Mouse (Mus musculus) urinary bladder, postnatal 25 days (tissue): ENCODE data around the gene Hist1h2ag.
"Not testable (repeated sequence)": the region's sequence is repeated elsewhere in the genome, so short reads cannot be mapped to it uniquely, and the experiment has no call there.

Experiments used
- DNase-seq: peaks from one replicate; pipeline ENCODE4 v3.0.0; 2022; ENCODE audit warnings: low spot score

The Hist1h2ag gene

DNA sequence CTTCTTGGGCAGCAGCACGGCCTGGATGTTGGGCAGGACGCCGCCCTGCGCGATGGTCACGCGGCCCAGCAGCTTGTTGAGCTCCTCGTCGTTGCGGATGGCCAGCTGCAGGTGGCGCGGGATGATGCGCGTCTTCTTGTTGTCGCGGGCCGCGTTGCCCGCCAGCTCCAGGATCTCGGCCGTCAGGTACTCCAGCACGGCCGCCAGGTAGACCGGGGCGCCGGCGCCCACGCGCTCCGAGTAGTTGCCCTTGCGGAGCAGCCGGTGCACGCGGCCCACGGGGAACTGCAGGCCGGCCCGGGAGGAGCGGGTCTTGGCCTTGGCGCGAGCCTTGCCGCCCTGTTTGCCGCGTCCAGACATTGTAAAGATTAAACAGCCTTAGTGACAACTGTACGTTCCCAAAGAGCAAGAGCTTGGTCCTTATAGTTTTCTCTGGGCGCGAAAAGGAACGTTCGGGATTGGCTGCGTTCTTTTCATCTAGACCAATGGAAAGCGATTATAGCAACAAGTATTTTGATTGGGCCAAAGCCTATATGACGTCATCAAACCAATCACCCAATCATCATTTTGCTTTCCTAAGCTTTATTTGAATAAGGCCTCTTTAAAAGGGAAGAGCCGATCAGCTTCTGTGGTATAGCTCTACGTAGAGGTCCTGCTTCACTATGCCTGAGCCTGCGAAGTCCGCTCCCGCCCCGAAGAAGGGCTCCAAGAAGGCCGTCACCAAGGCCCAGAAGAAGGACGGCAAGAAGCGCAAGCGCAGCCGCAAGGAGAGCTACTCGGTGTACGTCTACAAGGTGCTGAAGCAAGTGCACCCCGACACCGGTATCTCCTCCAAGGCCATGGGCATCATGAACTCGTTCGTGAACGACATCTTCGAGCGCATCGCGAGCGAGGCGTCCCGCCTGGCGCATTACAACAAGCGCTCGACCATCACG lies at the start of gene Hist1h2ag, which contains the start of gene Hist1h2bj:
Gene Hist1h2ag, minus strand, starts transcription at position 377 of the 935 bp plus-strand sequence.
Gene Hist1h2bj, plus strand, starts transcription at position 647 of the 935 bp plus-strand sequence.
- peak; percentile 58 for DNase-seq

GRCm38 (mm10) chr13:22084140-22084539 lies 41.4 kb upstream of the Hist1h2ag start, which contains the start of gene Vmn1r188:
Gene Vmn1r188, plus strand, starts transcription at chr13:22084440.
- DNase-seq, result not testable (repeated sequence)

DNA sequence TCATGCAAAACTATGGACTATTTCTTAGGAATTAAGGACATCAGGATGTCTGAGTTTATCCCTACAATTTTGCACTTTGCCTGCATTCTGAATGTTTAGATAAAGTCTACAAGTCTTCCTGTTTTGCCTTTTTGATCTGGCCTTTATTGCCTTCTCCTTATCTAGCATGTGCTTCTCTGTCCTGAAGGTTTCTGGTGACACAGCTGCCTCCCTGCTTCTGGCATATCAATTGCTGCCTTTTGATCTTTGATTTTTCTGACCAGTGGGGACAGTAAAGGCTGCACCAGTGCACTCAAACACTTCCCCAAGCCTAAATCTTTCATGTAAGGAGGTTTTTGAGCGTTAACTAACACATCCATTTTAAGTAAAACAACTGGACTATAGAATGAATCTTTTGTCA lies 20.7 kb upstream of the Hist1h2ag start:
- DNase-seq, result no peak

DNA sequence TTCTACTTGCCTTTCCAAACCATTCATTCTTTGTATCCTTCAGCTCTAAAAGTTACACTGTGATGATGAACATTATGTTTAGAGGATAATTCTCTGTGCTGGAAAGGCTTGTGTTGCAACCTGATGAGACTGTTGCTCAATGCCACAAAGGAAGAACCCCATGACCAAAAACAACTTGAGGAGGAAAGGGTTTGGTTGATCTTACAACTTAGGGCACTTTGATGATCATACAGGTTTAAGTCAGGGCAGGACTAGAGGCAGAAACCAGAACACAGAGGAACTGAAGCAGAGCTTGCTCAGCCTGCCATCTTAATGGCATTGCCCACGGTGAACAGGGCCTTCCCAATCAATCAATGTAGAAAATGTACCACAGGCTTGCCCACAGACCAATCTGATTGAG lies 18.7 kb upstream of the Hist1h2ag start:
- no peak for DNase-seq

GRCm38 (mm10) chr13:22053754-22054153 lies 11.0 kb upstream of the Hist1h2ag start:
- DNase-seq, result no peak

GRCm38 (mm10) chr13:22051523-22051859 lies 8.7 kb upstream of the Hist1h2ag start:
- no peak for DNase-seq

DNA sequence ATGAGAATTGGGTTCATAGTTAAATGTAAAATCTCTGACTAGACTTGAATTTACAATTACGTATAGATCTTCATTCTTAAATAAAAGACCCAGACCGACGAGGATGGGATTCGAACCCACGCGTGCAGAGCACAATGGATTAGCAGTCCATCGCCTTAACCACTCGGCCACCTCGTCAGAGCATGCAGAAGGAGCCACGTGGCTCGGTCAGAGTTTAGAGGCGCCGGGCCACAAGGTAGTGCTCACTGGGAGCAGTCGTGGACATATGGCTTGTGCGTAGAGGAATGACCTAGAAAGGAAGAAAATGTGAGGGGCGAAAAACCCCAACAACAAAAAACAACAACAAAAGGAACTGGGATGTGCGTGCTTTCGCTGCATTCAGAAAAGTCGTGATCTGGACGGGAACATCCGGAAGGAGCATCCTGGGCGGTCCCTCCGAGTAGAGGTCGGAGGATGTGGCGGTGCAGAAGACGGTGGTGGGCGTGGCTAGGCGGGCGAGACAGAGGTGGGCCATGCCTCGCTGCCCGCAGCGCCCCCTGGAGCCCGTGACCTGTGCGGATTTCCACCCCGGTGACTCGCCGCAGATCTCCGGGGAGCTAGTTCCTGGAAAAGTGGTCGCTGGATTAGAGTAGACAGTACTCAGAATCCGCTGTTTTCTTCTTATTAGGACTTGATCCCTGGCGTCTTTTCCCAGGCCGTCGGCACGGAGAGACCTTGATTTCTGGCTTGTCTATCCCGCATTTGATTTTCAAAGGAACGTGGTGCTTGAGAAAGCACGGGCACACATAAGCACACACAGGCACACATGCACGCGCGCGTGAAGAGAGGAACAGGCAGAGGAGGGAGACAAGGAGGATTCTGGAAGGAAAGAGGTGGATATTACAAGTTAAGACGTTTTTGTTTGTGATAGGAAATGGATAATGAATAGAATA lies 8.1 kb upstream of the Hist1h2ag start:
- DNase-seq, result peak; percentile 90

DNA sequence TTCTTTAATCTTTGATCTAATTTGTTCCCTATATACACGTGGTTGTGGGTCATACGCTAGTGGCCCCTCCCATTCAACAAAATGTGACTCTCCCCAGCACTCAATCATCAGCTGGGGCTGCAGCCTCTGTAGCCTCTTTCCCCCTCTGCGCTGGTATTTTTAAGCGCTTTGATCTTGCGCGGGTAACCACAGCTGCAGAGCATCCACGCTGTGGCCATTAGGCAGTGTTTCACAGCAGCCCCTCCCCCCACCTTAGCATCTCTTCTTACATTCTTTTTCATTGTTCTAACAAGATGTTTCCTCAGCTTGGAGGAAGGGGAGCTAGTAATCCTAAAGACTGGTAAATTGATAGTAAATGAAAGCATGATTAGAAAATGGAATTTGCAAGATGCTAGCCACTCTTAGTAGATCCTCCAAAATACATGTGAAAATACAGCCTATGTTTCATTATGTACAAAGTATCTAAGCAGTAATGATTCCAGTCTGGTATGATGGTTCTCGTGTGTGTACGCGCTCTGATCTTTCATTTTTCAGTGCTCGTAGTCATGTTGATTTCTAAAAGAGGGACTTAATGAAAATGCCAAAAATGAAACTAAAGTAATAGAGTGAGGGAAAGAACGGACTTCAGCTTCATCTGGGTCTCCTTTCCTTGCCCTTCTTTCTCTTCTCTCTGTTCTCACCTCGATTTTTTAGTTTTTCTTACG lies 7.1 kb upstream of the Hist1h2ag start:
- DNase-seq, result no peak

DNA sequence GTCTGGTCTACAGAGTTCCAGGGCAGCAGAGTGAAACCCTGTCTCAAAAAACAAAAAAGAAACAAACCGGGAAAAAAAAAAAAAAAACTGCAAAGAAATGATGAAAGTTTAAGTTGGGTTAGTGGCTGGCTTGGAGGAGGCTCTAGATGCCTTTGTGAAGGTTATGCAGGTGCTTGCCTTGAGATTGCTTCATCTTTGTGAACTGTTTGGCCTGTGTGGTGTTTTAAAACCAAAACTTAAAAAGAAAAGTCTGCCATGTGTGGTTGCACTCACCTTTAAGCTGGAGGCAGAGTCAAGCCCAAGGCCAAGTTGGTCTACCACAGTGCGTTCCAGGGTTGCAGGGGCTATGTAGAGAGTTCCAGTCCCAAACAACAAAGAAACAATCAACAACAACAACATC lies 6.3 kb upstream of the Hist1h2ag start:
- no peak for DNase-seq

GRCm38 (mm10) chr13:22045311-22045710 lies 2.6 kb upstream of the Hist1h2ag start:
- no peak for DNase-seq

DNA sequence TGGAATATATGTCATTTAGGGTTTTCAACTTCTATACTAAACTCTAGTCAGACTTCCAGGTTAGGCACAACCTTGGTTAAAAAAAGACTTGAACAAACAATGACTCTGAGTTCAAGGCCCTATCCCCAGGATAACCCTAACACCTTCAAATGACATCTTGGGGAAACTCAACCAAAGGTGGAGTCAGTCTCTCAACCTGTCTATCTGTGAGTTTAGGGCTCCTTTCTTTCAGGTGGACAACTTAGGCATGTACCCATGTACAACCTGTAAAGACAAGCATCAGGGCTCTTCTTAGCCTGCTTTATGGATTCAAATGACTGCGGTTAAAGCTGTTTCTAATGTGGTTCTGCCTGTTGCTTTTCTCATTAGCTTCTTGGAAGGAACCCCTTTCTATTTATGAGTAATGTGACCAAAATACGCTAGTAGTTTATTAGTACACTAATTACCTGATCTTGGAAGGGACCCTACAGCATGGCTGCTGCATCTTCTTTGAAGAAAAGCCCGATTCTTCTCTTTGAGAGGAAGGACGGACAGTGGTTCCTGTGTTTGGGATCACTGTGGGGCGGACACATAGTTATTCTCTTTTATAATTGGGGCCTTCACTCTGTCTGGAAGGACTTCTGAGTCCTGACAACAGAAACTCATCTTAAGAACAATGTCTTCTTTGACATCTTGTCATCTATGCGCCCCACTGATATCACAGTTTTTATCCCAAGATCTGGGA lies 1.9 kb upstream of the Hist1h2ag start:
- no peak for DNase-seq

- DNase-seq, result no peak
Measured at GRCm38 (mm10) chr13:22043503-22044431, 1.0 kb upstream of the Hist1h2ag start.

DNA sequence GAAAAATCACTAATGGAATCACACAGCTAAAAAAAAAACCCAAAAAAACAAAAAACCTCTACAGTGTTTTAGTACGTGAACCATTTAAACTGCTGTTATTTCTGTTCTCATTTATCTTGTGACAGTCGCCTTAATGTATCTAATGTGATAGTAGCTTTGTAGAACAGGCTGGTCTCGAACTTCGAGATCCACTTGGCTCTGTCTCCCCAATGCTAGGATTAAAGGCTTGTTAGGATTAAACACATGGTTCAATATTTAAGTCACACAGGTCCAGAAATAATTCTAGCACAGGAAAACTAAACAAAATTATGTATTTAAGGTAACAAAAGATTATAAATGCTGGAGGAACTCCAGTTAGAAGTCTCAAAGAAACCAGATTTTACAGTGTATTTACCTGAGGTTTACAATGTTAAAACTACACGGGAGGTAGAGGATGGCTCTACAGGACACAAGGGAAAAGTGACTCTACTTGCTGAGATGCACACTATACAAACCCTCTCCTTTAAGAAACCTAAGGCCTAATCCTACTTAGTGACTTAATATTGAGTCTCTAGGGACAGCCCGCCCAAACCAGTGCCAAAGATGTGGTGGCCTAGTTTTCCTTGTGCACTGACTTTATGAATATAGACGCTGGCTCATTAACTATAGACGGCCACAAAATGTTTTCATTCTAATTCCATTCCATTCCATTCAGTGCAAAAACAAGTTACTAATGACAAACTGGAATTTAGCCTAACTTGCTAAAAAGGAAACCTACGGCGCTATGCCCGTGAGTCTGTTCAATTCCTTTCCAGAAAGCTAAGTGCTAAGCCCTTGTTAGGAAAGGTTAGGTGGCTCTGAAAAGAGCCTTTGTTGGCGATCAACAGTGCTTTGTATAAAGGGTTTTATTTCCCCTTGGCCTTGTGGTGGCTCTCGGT lies 835 bp downstream of the Hist1h2ag start:
- no peak for DNase-seq

DNA sequence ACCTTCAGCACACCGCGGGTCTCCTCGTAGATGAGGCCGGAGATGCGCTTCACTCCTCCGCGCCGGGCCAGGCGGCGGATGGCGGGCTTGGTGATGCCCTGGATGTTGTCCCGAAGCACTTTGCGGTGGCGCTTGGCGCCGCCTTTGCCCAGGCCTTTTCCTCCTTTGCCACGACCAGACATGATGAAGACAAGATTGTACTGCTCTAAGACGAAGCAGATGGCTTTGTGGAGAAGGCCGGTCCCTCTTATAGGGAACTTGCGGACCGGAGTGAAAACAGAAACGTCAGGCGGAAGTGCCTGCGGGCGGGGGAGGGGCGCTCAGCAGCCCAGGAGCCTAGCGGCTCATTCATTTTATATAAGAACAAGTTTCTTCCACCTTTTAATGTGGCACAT lies 1.6 kb downstream of the Hist1h2ag start, which contains the start of gene Hist1h4i:
Gene Hist1h4i, minus strand, starts transcription at position 221 of the 395 bp plus-strand sequence.
- DNase-seq, result peak; percentile 95

GRCm38 (mm10) chr13:22040464-22041141 lies 2.1 kb downstream of the Hist1h2ag start:
- no peak for DNase-seq

DNA sequence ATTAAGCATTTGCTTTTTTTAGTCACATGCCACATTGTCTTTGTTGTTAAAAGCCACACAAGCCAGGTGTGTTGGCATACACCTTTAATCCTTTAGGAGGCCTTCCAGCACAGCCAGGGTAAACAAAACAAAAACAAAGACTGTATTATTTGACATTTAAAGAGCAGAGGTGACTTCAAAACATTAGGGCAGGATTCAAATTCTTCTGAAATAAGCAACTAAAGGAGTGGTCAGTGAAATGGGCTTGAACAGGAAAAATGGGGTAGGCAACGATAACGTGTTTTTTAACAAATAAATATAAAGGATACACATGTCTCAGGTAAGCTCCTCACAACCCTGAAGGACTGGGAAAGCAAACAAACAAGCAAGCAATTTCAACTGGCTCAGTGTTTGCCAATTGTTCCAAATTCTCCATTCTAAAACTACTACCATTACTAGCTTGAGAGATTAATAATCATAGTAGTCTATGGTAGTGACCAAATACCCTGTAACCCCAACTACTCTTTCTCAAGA lies 2.7 kb downstream of the Hist1h2ag start:
- DNase-seq, result no peak

- DNase-seq, result no peak
Measured at GRCm38 (mm10) chr13:22039364-22039763, 3.4 kb downstream of the Hist1h2ag start.

DNA sequence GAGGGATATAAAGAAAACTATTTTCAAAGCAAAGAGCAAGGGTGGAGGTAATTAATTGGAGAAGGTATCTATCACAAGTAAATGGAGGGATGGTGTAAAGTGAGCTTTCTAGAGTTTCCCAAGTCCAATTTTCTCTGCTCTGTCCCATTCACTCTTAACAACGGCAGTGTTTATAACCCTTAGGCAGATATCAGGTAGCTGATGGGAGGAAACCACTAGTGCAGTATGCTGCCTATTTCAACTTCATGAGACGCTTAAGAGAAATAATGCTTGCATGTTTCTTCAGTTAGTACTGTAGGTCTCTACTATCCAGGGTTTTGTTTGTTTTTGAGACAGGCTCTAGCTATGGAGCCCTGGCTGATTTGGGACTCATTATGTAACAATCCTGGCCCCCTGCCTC lies 5.3 kb downstream of the Hist1h2ag start:
- no peak for DNase-seq
